Mouse (Mus musculus) ovary, adult 10 weeks (tissue): ENCODE measurements around the gene Krt35. TPM values are rescaled to one million over a fixed set of nuclear protein-coding genes. Genes with fewer than 3 reads are reported as not detected.

Source experiments
- polyA plus RNA-seq: library from polyadenylated mRNA; stranded (reverse); fragments of 350-450 nt; fragmentation: Illumina TruSeq; extraction: RNeasy Lipid Tissue Mini Kit (QIAGEN cat#74804); gene quantifications from one replicate; pipeline ENCODE4 v1.2.3, GENCODE M21; 2014

The Krt35 gene
- polyA plus RNA-seq = not detected

DNA sequence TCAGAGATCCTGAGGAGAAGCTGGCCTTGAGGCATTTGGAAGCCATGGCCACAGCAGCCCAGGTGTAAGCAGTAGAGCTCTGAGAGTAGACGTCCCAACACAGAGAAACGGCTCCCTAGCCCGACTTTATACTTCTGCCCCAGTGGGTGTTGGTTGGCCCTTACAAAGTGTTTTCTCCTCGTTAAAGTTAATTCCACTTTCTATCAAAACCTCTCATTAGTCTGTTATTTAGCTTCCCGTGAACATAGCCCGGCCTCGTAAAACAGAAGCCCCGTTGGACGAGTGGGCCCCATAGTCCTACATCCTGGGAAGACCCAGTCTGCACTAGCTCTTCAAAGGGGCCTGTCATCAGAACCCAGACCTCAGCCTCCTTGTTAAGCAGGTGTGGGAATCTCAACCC is at the start of gene Krt35:
Gene Krt35 (minus strand): TSS at position 101 of the 400 bp plus-strand sequence.

GRCm38 (mm10) chr11:100135731-100136130 is 39.7 kb upstream of the Krt35 start, which contains the start of gene Krt15:
Gene Krt15 (minus strand): TSS chr11:100135928.

DNA sequence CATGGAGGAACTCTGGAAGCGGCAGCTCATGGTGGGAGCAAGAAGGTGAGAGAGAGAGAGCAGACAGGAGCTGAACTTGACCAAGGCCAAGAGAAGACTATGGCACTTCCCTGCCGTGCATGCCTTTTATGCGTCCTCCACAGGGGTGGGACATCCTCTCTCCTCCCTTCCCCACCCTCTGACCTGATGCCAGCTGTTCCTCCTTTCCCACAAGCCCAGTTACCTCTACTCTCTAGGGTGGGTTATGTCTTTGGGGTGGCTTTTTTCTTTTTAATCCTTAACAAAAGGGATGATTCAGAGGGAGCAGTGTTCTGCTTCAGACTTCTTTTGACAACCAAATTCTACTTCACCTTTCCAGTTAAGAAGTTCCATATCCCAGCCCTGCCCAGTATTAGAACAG is 25.4 kb upstream of the Krt35 start, which contains the start of gene Krt13:
Gene Krt13 (minus strand): TSS at position 101 of the 400 bp plus-strand sequence.

DNA sequence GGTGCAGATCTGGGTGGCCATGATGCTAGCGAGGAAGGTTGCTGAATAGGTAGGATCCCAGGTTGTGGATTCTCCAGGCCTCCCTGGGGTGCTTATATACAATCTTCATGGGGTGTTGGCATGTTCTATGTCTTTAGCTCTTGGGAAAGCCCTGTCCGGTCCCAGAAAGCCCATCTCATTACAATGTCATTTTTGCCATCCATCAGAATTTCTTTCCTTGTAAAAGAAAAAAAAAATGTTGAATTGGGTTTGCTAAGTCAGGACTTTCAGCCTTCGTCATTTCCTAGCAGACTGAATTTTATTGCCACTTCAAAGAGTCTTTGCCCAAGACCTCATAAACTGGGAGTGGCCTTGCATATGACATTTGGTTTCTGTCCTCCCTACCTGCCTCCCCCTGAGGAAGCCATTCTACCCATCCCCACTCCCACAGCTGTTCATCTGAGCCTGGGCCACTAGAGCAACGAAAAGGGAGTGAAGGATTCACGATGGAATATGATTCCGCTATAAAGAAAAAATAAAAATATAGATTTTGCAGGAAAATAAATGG is 9.6 kb upstream of the Krt35 start, which contains the start of gene Krt36:
Gene Krt36 (minus strand): TSS at position 51 of the 547 bp plus-strand sequence.

GRCm38 (mm10) chr11:100087861-100088260 is 8.2 kb downstream of the Krt35 start, which contains the start of gene Krt32:
Gene Krt32 (minus strand): TSS chr11:100088226.

GRCm38 (mm10) chr11:100050451-100050850 is 45.6 kb downstream of the Krt35 start, which contains the start of gene Krt31:
Gene Krt31 (minus strand): TSS chr11:100050551.

Other genes with a start within 250 kb of the Krt35 start
- gene Krtap4-16, start 244.6 kb downstream of the Krt35 start, polyA plus RNA-seq = not detected
- gene Gm11568, start 238.3 kb downstream of the Krt35 start, polyA plus RNA-seq = not detected
- not detected for gene Gm11559, start 231.8 kb downstream of the Krt35 start, polyA plus RNA-seq
- gene Krtap9-1, start 222.9 kb downstream of the Krt35 start, polyA plus RNA-seq = not detected
- gene Gm11567, start 217.1 kb downstream of the Krt35 start, polyA plus RNA-seq = not detected
- gene Krtap31-1, start 188.3 kb downstream of the Krt35 start, polyA plus RNA-seq = not detected
- not detected for gene Gm11565, start 181.5 kb downstream of the Krt35 start, polyA plus RNA-seq
- gene Krtap31-2, start 159.9 kb downstream of the Krt35 start, polyA plus RNA-seq = not detected
- not detected for gene Krtap9-5, start 147.8 kb downstream of the Krt35 start, polyA plus RNA-seq
- gene Krtap29-1, start 117.2 kb downstream of the Krt35 start, polyA plus RNA-seq = not detected
- not detected for gene Krtap16-1, start 109.6 kb downstream of the Krt35 start, polyA plus RNA-seq
- not detected for gene Krtap17-1, start 102.2 kb downstream of the Krt35 start, polyA plus RNA-seq
- not detected for gene Krt33a, start 80.0 kb downstream of the Krt35 start, polyA plus RNA-seq
- gene Krt33b, start 66.4 kb downstream of the Krt35 start, polyA plus RNA-seq = not detected
- not detected for gene Krt34, start 54.7 kb downstream of the Krt35 start, polyA plus RNA-seq
- gene Krt31, start 45.7 kb downstream of the Krt35 start, polyA plus RNA-seq = not detected
- gene Krt32, start 8.0 kb downstream of the Krt35 start, polyA plus RNA-seq = not detected
- not detected for gene Krt36, start 9.4 kb upstream of the Krt35 start, polyA plus RNA-seq
- gene Krt13, start 25.3 kb upstream of the Krt35 start, polyA plus RNA-seq = not detected
- not detected for gene Krt15, start 39.7 kb upstream of the Krt35 start, polyA plus RNA-seq
- gene Krt19, start 52.4 kb upstream of the Krt35 start, polyA plus RNA-seq = 5.7 TPM
- gene Krt9, start 97.0 kb upstream of the Krt35 start, polyA plus RNA-seq = not detected
- gene Krt14, start 111.3 kb upstream of the Krt35 start, polyA plus RNA-seq = not detected
- gene Krt16, start 152.7 kb upstream of the Krt35 start, polyA plus RNA-seq = not detected
- not detected for gene Krt17, start 164.8 kb upstream of the Krt35 start, polyA plus RNA-seq
- not detected for gene Krt42, start 173.6 kb upstream of the Krt35 start, polyA plus RNA-seq
- 1,574 TPM for gene Eif1, start 223.6 kb upstream of the Krt35 start, polyA plus RNA-seq
- gene Gast, start 238.2 kb upstream of the Krt35 start, polyA plus RNA-seq = not detected